Comparison of ENCODE assay signal across 21 mouse cellular contexts in genomic region chr3:42023187-42023586, GRCm38 (mm10).
"Had no signal": no experiment of that assay in that cellular context is flagged by ENCODE, and none has a peak within 500 bp of the region (broad histone marks: within the 10 kb centered on the region; RNA-seq: fewer than 3 reads in every experiment).

No protein-coding gene starts in this region.

- H3K9me3 ChIP-seq: lung, embryonic 15.5 days; midbrain, embryonic 12.5 days; midbrain, embryonic 15.5 days; neural tube, embryonic 13.5 days; neural tube, embryonic 15.5 days had no signal

- DNase-seq: liver, postnatal 0 days; lung, adult 2 months; lung, postnatal 14 days; lung, postnatal 36 days; retina, postnatal 1 day; right cerebral cortex, adult 18-20 months; right cerebral cortex, postnatal 25 days; right cerebral cortex, postnatal 4 days; spleen, adult 18-20 months; thymus, adult 18-20 months; thymus, postnatal 14 days; thymus, postnatal 36 days had no signal

- H3K36me3 ChIP-seq: lung, embryonic 15.5 days; midbrain, embryonic 12.5 days; midbrain, embryonic 15.5 days; neural tube, embryonic 13.5 days; neural tube, embryonic 15.5 days had no signal

- H3K4me3 ChIP-seq: lung, embryonic 15.5 days; megakaryocyte, embryonic 14.5 days; midbrain, embryonic 12.5 days; midbrain, embryonic 15.5 days; myocyte; neural tube, embryonic 13.5 days; neural tube, embryonic 15.5 days had no signal

- H3K27ac ChIP-seq: lung, embryonic 15.5 days; macrophage; midbrain, embryonic 12.5 days; midbrain, embryonic 15.5 days; neural tube, embryonic 13.5 days; neural tube, embryonic 15.5 days had no signal

- H3K9ac ChIP-seq: liver, postnatal 0 days; lung, embryonic 15.5 days; midbrain, embryonic 12.5 days; midbrain, embryonic 15.5 days; neural tube, embryonic 13.5 days; neural tube, embryonic 15.5 days had no signal

- ATAC-seq: liver, postnatal 0 days; lung, postnatal 0 days; midbrain, embryonic 15.5 days had no signal

- H3K4me1 ChIP-seq: lung, embryonic 15.5 days; megakaryocyte, embryonic 14.5 days; midbrain, embryonic 12.5 days; midbrain, embryonic 15.5 days; neural tube, embryonic 13.5 days; neural tube, embryonic 15.5 days had no signal

- H3K4me2 ChIP-seq: lung, embryonic 15.5 days; midbrain, embryonic 12.5 days; midbrain, embryonic 15.5 days; neural tube, embryonic 13.5 days; neural tube, embryonic 15.5 days had no signal

- H3K27me3 ChIP-seq: lung, embryonic 15.5 days; megakaryocyte, embryonic 14.5 days; midbrain, embryonic 12.5 days; midbrain, embryonic 15.5 days; neural tube, embryonic 13.5 days; neural tube, embryonic 15.5 days had no signal
